Mouse (Mus musculus): ENCODE results near the gene H2-Ob.
A peak's percentile ranks its signal among the peaks of the same experiment; 100 is the strongest.
"Not testable (repeated sequence)": the region's sequence is repeated elsewhere in the genome, so short reads cannot be mapped to it uniquely, and the experiment has no call there.

Gene H2-Ob

DNA sequence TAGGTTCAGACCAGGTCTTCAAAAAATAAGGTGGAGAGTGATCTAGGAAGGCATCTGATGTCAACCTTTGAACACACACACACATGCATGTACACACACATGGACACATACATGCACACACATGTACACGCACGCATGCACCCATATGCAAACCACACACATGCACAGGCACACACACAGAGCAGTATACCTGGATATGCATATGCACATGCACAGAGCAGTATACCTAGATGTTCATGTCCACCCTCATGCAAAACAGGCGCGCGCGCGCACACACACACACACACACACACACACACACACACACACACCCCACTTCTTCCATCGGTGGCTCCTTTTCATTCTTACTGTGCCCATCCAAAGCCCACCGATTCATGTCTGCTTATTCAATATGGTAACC is 30.8 kb upstream of the H2-Ob start:
- no peak for DNase-seq

DNA sequence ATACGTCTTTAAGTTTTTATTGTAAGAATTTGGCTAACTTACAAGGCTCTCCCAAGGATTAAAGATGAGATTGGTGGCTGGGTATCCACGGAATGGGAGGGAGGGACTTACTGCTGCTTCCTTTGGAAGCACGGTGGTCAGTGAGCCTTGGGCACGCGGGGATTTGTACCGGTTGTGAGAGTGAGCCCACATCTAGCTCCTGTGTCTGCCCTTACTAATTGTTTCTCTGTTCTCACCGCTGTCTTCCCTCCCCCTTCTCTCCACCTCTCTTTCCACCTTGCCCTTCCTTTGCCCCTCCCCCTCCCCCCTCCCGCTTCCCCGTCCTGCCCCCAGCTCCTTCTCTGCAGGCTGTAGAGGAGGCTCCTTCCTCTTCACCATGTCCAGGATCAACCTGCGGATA is 30.3 kb upstream of the H2-Ob start:
- DNase-seq, result no peak

DNA sequence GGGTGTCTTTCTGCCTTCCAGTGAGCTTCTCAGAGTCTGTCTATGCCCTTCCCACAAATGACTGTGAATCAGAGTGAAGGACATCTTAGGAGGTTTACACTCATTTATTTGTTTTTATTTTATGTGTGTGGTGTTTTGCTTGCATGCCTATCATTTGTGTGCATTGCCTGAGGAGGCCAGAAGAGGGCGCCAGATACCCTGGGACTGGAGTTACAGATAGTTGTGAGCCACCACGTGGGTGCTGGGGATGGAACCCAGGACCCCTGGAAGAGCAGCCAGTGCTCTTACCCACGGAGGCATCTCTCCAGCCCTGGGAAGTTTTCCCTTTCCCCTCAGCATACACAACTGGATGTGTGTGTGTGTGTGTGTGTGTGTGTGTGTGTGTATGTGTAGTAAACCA is 29.0 kb upstream of the H2-Ob start:
- DNase-seq, result no peak

DNA sequence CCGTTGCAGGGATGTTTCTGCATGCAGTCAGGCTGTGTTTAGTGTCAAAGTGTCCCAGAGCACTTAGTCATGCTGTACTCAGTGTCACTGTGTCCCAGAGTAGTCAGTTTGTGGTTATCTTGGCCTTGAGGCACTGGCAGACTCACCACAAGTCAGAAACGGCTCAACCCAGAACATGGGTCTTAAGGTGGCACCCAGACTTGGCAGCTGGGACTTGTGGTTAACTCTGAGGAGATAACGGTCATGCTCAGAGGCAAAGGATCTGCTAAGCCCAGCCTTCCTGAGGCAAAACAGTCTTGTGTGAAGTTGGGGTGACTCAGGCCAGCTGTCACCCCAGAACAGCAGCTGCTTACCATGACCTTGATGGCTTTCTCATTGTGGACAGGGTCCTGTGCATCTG is 28.1 kb upstream of the H2-Ob start:
- DNase-seq, result no peak

DNA sequence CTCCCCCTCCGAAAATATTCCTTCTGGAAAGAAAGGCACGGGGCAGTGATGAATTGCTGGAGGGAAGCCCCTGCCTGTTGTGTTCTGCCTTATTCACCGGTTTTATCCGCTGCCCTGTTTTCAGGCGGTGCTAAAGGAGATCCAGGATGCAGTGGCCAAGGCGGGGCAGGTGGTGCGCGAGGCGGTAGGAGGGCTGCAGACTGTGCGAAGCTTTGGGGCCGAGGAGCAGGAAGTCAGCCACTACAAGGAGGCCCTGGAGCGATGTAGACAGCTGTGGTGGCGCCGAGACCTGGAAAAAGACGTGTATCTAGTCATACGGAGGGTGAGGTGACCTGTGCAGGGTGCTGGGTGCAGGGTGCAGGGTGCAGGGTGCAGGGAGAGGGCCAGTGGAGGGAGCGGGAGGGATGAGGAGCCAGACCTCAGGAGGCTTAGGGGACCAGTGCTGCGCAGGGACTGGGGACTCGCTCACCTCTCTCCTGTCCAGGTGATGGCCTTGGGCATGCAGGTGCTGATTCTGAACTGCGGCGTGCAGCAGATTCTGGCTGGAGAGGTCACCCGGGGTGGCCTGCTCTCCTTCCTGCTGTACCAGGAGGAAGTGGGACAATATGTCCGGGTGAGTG is 26.8 kb upstream of the H2-Ob start:
- no peak for DNase-seq

DNA sequence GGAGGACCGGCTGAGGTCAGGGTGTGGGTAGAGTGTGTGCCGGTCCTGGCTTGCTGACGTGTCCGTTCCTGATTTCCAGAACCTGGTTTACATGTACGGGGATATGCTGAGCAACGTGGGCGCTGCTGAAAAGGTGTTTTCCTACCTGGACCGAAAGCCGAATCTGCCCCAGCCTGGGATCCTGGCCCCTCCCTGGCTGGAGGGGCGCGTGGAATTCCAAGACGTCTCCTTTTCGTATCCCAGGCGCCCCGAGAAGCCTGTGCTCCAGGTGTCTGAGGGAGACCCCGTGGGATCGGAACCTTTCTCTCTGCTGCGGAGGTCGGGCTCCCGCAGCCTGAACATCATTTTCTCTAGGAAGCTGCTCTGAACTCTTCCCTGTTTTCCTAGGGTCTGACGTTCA is 24.8 kb upstream of the H2-Ob start:
- no peak for DNase-seq

DNA sequence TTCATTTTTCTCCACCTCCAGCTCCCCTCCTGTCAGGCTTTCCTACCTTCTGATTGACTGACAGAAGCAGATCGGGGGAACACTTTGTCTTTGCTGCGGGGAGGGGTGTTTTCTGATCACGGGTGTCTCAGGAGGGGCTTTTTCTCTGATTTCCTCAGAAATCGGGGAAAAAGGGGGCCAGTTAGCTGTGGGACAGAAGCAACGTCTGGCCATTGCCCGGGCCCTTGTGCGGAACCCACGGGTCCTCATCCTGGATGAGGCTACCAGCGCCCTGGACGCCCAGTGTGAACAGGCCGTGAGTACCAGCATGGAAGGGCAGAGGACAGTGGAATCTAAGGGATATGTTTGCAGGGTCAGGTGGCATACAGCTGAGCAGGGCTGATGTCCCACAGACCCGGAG is 23.5 kb upstream of the H2-Ob start:
- DNase-seq, result no peak

DNA sequence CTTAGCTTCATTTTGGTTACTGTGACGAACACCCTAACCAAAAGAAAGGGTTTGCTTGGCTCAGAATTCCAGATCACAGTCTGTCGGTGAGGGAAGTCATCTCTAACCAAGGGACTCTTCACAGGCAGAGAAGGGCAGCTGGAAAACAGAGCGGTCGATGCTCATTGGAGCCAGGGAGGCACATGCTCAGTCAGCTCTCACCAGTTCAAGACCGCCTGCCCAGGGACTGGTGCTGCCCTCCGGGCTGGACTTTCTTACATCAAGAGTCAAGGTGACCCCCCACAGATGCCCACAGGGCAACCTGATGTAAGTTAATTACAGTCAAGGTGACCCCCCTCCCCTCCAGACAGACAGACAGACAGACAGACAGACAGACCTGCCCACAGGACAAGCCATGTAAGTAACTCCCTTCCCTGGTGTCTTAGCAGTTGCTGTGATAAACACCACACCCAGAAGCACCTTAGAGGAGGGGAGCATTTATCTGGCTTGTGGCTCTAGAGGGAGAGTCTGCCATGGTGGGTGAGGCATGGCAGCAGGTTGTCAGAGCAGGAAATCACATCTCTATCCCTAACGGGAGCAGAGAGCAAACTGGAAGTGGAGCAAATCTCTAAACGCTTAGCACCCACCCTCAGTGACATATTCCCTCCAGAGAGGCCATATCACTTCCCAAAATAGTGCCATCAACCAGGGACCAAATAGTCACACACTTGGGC is 21.3 kb upstream of the H2-Ob start:
- DNase-seq, result no peak

DNA sequence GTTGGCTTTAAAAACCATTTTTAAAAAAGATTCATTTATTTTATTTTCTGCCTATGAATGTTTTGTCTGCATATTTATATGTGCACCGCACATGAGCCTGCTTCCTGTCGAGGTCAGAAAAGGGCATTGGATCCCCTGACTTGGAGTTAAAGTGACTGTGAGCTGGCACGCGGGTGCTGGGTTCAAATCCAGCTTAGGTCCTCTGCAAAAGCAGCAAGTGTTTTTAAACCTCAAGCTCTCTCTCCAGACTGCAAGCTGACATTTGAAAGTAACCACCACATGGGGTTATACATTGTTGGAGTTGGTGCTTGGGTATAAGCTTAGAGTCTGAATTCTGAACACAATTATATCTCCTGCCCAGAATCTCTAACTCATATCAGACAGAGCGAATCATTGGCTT is 20.7 kb upstream of the H2-Ob start:
- DNase-seq, result no peak

DNA sequence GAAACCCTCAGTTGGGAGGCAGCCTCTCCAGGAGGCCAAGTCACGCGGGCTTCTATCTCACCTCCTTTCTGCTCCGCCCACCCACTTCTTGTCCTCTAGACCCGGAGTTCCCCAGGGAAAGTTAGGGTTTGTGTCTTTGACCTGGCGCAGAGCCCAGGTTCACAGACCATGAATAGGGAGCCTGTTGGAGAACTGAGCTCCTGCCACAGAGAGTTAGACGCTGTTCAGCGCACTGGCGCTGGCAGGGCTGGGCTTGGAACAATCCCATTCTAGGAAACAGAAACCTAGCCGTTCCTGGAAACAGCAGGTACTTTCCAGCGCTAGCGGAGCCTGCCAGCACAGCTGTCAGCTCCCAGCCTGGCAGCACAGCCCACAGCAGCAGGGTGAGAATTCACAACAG is 20.0 kb upstream of the H2-Ob start:
- peak; percentile 89 for DNase-seq

DNA sequence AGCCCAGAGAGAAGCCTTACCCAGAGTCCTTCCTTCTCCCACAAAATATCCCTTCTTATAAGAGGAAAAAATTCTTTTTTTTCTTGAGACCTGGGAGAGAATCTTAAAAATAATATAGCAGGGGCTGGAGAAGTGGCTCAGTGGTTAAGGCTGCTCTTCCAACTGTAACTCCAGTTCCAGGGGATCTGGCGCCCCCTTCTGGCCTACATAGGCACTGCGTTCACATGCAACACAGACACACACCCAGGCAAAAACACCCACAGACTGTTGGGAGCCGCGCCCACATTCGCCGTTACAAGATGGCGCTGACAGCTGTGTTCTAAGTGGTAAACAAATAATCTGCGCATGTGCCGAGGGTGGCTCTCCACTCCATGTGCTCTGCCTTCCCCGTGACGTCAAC is 19.6 kb upstream of the H2-Ob start:
- peak; percentile 76 for DNase-seq

DNA sequence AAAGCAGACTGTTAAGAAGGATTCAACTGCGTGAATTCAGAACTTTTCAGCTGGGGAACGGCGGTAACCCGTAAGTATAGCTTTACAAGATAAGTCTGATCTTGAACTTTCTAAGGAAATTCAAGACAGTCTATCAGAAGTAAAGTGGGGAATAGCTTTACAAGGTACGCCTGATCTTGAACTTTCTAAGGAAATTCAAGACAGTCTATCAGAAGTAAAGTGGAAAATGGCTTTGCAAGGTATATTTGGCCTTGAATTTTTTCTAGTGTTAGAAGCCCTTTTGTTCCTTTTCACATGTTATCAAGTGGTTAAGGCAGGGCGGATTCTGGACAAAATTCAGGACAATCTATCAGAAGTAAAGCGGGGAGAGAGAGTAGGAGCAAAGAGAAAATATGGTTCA is 18.9 kb upstream of the H2-Ob start:
- not testable (repeated sequence) for DNase-seq

DNA sequence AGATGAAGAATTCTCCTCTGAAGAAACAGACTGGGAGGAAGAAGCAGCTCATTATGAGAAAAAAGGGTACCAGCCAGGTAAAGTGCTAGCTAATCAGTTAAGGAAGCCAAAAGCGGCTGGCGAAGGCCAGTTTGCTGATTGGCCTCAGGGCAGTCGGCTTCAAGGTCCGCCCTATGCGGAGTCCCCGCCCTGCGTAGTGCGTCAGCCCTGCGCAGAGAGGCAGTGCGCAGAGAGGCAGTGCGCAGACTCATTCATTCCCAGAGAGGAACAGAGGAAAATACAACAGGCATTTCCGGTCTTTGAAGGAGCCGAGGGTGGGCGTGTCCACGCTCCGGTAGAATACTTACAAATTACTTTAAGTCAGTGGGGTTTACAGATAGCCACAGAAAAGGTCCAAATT is 18.3 kb upstream of the H2-Ob start:
- DNase-seq, result not testable (repeated sequence)

DNA sequence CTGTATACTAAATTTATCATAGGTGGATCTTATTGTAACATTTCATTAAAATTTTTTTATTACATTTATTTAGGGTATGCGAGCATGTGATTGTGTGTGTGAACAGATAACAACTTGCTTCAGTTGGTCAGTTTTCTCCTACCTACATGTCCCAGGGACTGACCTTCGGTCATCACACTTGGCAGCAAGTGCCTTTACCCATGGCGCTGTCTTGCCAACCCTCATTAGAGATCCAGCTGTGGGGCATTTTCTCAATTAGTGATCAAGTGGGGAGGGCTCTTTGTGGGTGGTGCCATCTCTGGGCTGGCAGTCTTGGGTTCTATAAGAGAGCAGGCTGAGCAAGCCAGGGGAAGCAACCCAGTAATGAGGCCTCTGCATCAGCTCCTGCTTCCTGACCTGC is 13.9 kb upstream of the H2-Ob start:
- DNase-seq, result no peak

DNA sequence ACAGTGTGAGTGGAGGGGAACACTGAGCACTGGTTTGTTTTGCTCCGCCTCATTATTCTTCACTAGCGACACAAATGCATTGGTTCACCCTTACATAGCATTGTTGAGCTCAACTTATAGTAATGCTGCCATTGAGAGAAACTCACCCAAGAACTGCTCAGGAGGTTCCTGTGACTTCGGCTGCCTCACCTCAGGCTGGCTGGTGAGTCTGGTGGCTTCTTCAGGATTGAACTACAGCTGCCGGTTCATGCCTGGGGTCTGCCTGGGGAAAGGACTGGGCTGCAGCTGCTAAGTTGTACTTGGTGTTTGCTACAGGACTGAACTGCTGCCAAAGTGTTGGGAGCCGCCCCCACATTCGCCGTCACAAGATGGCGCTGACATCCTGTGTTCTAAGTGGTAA is 13.3 kb upstream of the H2-Ob start:
- no peak for DNase-seq

DNA sequence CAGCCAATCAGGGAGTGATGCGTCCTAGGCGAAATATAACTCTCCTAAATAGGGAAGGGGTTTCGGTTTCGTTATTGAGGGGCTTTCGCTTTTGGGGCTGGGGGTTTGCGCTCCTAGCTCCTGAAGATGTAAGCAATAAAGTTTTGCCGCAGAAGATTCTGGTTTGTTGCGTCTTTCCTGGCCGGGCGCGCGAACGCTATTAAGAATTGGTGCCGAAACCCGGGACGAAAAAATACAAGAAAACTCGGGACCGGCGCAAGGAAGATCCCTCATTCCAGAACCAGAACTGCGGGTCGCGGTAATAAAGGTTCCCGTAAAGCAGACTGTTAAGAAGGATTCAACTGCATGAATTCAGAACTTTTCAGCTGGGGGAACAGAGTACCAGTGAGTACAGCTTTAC is 12.8 kb upstream of the H2-Ob start:
- not testable (repeated sequence) for DNase-seq

DNA sequence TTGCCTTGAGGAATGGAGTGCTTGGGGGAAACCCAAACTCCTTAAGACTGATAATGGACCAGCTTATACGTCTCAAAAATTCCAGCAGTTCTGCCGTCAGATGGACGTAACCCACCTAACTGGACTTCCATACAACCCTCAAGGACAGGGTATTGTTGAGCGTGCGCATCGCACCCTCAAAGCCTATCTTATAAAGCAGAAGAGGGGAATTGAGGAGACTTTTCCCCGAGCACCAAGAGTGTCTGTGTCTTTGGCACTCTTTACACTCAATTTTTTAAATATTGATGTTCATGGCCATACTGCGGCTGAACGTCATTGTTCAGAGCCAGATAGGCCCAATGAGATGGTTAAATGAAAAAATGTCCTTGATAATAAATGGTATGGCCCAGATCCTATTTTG is 7.7 kb upstream of the H2-Ob start:
- DNase-seq, result not testable (repeated sequence)

DNA sequence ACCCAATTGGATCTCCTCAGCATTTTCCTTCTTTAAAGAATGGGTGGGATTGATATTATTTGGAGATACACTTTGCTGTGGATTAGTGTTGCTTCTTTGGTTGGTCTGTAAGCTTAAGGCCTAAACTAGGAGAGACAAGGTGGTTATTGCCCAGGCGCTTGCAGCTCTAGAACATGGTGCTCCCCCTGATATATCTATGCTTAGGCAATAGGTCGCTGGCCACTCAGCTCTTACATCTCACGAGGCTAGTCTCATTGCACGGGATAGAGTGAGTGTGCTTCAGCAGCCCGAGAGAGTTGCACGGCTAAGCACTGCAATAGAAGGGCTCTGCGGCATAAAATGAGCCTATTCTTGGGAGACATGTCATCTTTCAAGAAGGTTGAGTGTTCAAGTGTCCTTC is 6.7 kb upstream of the H2-Ob start:
- not testable (repeated sequence) for DNase-seq

DNA sequence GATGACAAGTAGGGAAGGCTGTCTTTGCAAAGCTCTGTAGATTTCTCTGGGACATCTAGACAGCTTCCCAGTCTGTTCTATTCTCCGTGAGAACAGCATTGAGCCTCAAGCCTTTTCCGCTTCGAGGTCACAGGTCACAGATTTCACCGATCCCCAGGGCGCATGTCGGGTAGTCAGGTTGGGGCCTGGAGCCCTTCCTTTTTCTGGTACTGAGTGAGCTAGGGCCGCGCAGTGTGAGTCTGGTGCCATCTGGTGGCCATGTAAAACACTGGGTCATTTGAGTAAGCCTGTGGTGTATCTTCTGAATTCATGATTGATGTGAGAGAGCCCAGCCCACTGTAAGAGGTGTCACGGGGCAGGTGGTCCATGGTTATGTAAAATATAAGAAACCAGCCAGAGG is 3.8 kb upstream of the H2-Ob start:
- DNase-seq, result peak; percentile 83

DNA sequence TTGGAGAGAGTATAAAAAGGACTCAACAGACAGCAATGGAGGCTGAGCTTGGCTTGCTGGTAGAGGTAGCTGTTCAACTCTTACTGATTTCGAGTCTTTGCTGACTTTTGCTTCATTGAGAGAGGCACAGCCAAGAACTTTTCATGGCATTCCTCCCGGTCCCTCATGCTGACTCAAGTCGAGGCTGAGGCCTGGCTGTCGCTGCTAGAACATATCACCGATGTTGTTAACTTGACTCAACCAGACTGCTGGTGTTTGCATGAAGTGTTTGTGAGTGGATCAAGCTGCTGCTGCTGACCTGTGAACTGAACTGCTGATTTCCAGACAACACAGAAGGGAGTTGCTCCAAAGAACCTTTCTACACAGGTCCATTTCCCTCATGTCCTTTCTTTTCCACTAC is 2.0 kb upstream of the H2-Ob start:
- no peak for DNase-seq

DNA sequence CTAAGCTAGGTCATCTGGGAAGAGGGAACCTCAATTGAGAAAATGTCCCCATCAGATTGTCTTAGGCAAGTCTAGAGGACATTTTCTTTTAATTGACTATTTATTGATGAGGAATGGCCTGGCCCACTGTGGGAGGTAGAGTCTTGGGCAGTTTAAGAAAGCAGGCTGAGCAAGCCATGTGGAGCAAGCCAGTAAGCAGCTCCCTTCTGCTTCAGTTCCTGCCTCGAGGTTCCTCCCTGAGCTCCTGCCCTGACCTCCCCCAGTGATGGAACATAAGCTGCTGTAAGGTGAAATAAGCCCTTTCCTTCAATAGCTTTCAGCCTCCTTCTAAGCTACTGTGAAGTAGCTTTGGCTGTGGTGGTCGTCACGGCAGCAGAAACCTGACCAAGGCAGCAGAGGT is 962 bp upstream of the H2-Ob start:
- no peak for DNase-seq

DNA sequence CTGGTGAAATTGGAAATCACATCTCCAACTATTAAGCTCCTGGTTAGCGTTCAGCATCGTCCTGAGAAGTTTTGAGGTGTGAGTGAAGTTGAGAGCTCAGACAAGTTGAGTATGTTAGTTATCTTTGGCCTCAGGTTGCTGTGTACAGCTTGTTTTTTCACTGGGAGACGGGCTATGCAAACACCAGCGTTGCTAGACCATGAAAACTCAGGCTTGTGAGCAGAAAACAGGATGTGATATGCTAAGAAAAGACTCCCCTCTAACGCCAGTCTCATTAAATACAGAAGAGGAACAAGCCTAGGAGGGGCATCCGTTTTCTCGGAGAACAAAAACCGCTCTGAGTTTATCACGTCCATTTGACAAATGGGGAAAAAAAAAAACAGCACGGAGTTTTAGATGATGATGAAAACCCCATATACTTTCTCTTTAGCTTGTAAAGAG is 918 bp downstream of the H2-Ob start:
- no peak for DNase-seq

DNA sequence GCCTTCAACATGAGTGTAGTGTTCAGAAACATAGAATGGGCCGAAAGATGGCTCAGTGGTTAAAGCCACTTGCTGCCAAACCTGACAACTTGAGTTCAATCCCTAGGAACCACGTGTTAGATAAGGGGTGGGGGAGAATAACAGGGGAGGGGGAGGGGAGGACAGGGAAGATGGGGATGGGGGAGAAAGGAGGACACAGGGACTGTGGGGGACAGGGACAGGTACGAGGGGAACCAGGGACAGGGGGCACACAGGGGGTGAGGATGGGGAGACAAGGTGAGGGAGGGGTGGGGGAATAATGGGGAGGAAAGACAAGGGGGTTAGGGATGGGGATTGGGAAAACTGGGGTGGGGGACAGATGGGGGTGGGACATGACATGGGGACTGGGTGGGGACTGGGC is 1.7 kb downstream of the H2-Ob start:
- no peak for DNase-seq

DNA sequence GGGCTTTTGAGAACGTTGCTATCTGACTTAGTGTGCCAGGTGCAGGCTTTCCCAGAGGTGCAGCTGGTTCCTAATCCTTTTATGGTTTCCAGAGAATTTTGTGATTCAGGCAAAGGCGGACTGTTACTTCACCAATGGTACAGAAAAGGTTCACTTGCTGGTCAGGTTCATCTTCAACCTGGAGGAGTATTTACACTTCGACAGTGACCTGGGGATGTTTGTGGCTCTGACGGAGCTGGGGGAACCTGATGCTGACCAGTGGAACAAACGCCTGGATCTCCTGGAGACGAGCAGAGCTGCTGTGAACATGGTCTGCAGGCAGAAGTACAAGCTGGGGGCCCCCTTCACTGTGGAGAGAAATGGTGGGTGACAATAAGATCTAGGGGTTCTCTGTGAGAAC is 2.2 kb downstream of the H2-Ob start:
- no peak for DNase-seq

DNA sequence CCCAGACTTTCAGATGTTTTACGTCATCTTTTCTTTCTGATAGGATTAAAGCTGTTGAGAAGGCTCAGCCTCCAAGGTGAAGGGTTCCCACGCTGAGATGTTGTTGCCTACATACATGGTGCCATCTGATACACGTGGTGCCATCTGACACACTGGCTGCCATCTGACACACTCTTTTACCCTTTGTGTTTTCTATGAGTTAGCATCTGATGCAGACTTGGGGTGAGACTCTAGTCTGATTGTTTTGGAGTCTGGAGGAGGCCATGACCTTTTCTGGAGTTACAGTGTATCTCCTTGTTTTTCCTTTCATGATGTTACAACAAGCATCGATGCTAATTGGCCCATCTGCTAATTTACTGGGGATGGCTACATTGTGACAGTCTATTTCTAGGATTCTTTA is 6.0 kb downstream of the H2-Ob start:
- no peak for DNase-seq

Data from kidney, adult 18-20 months (tissue).